Mouse (Mus musculus) MEL (cell line): ENCODE measurements around the gene Cdh13. TPM values are rescaled to one million over a fixed set of nuclear protein-coding genes. Genes with fewer than 3 reads are reported as not detected.
A peak's percentile ranks its signal among the peaks of the same experiment; 100 is the strongest.

Source experiments
- DNase-seq: peaks from one replicate; pipeline ENCODE4 v3.0.0; 2011; ENCODE audit warnings: low read depth, low spot score
- H3K27ac ChIP-seq: 2 replicates; pipeline ENCODE4 v1.5.1; 2012; ENCODE audit warnings: low read depth, mild to moderate bottlenecking, control low read depth, low read length, moderate library complexity; ENCODE audit not compliant: control insufficient read depth
- H3K27me3 ChIP-seq, 2 experiments: fragments of 150-350 bp in 1 of 2; sonication (generic) in 1 of 2; 2 replicates each; pipeline ENCODE4 v1.6.1; 2012; ENCODE audit warnings: low read length in 2 of 2, mild to moderate bottlenecking in 2 of 2, improper control_type of control experiment in 1 of 2, moderate library complexity in 1 of 2; ENCODE audit not compliant: insufficient read depth in 2 of 2, control insufficient read depth in 1 of 2
- H3K36me3 ChIP-seq, 2 experiments: 2 replicates each; pipeline ENCODE4 v1.6.1; 2012 to 2014; ENCODE audit warnings: low read length in 2 of 2, improper control_type of control experiment in 1 of 2, inconsistent platforms in 1 of 2, mild to moderate bottlenecking in 1 of 2; ENCODE audit not compliant: insufficient read depth in 2 of 2, control insufficient read depth in 1 of 2
- H3K4me1 ChIP-seq, 2 experiments: fragments of 150-350 bp in 1 of 2; sonication (generic) in 1 of 2; 2 replicates each; pipeline ENCODE4 v1.6.1; 2012; ENCODE audit warnings: low read length in 2 of 2, improper control_type of control experiment in 1 of 2, mild to moderate bottlenecking in 1 of 2; ENCODE audit not compliant: insufficient read depth in 2 of 2, control insufficient read depth in 1 of 2
- H3K4me3 ChIP-seq, 2 experiments: fragments of 150-350 bp in 1 of 2; sonication (generic) in 1 of 2; 2 replicates each; pipeline ENCODE4 v1.5.1; 2012; ENCODE audit warnings: low read depth in 2 of 2, low read length in 2 of 2, mild to moderate bottlenecking in 2 of 2, moderate library complexity in 2 of 2, control low read depth in 1 of 2, improper control_type of control experiment in 1 of 2; ENCODE audit not compliant: control insufficient read depth in 1 of 2, insufficient read depth in 1 of 2
- H3K79me2 ChIP-seq: 2 replicates; pipeline ENCODE4 v1.6.1; 2012; ENCODE audit warnings: mild to moderate bottlenecking, low read length, moderate library complexity; ENCODE audit not compliant: control insufficient read depth, poor library complexity, insufficient read depth
- H3K9ac ChIP-seq: 2 replicates; pipeline ENCODE4 v1.6.1; 2012; ENCODE audit warnings: low read depth, mild to moderate bottlenecking, control low read depth, low read length, moderate library complexity; ENCODE audit not compliant: control insufficient read depth, poor library complexity, severe bottlenecking
- H3K9me3 ChIP-seq: fragments of 150-350 bp; sonication (generic); replicated peaks from 2 replicates; pipeline ENCODE4 v1.6.1; 2012; ENCODE audit warnings: mild to moderate bottlenecking, low read length, improper control_type of control experiment, moderate library complexity; ENCODE audit not compliant: insufficient read depth
- CHD1 ChIP-seq: IDR thresholded peaks from 2 replicates; pipeline ENCODE4 v1.6.1; 2012; ENCODE audit warnings: low read depth, mild to moderate bottlenecking, inconsistent platforms, low read length, improper control_type of control experiment
- CHD2 ChIP-seq: IDR thresholded peaks from 2 replicates; pipeline ENCODE4 v1.6.1; 2011; ENCODE audit warnings: low read length, improper control_type of control experiment
- CTCF ChIP-seq, 3 experiments: IDR thresholded peaks in 2 of 3; conservative IDR thresholded peaks in 1 of 3; 2 replicates each; pipeline ENCODE4 v1.5.1; 2011 to 2012; ENCODE audit warnings: low read length in 3 of 3, low read depth in 2 of 3, mild to moderate bottlenecking in 2 of 3, improper control_type of control experiment in 1 of 3, inconsistent platforms in 1 of 3, mixed read lengths in 1 of 3, moderate library complexity in 1 of 3; ENCODE audit not compliant: control insufficient read depth in 1 of 3, insufficient read depth in 1 of 3, poor library complexity in 1 of 3, severe bottlenecking in 1 of 3
- ELF1 ChIP-seq: IDR thresholded peaks from 2 replicates; pipeline ENCODE4 v1.6.1; 2014; ENCODE audit warnings: low read depth, mild to moderate bottlenecking, inconsistent platforms, low read length, improper control_type of control experiment, moderate library complexity
- HCFC1 ChIP-seq: IDR thresholded peaks from 2 replicates; pipeline ENCODE4 v1.6.1; 2012; ENCODE audit warnings: low read depth, mild to moderate bottlenecking, inconsistent platforms, low read length, improper control_type of control experiment, moderate library complexity
- MYB ChIP-seq: IDR thresholded peaks from 2 replicates; pipeline ENCODE4 v1.6.1; 2011; ENCODE audit warnings: mild to moderate bottlenecking, low read depth, low read length, improper control_type of control experiment
- MYC ChIP-seq: IDR thresholded peaks from 2 replicates; pipeline ENCODE4 v1.6.1; 2011; ENCODE audit warnings: low read depth, mild to moderate bottlenecking, low read length, improper control_type of control experiment, moderate library complexity
- NELFE ChIP-seq: IDR thresholded peaks from 2 replicates; pipeline ENCODE4 v1.6.1; 2011; ENCODE audit warnings: low read depth, low read length, improper control_type of control experiment
- POLR2A ChIP-seq, 2 experiments: IDR thresholded peaks; 2 replicates each; pipeline ENCODE4 v1.6.1; 2011 to 2012; ENCODE audit warnings: low read length in 2 of 2, mild to moderate bottlenecking in 2 of 2, control low read depth in 1 of 2, improper control_type of control experiment in 1 of 2, low read depth in 1 of 2, moderate library complexity in 1 of 2; ENCODE audit not compliant: control insufficient read depth in 1 of 2, insufficient read depth in 1 of 2, poor library complexity in 1 of 2
- POLR2AphosphoS5 ChIP-seq: IDR thresholded peaks from 2 replicates; pipeline ENCODE4 v1.6.1; 2012; ENCODE audit warnings: low read depth, borderline replicate concordance, mild to moderate bottlenecking, inconsistent platforms, low read length, moderate library complexity, mixed read lengths
- RAD21 ChIP-seq: IDR thresholded peaks from 2 replicates; pipeline ENCODE4 v1.6.1; 2011; ENCODE audit warnings: mild to moderate bottlenecking, low read depth, low read length, improper control_type of control experiment
- RCOR1 ChIP-seq: IDR thresholded peaks from 2 replicates; pipeline ENCODE4 v1.6.1; 2012; ENCODE audit warnings: low read depth, mild to moderate bottlenecking, inconsistent platforms, low read length, improper control_type of control experiment
- SIN3A ChIP-seq: IDR thresholded peaks from 2 replicates; pipeline ENCODE4 v1.6.1; 2012; ENCODE audit warnings: low read length, improper control_type of control experiment, inconsistent platforms
- SMC3 ChIP-seq: IDR thresholded peaks from 2 replicates; pipeline ENCODE4 v1.6.1; 2011; ENCODE audit warnings: low read depth, low read length, improper control_type of control experiment
- TBP ChIP-seq: IDR thresholded peaks from 2 replicates; pipeline ENCODE4 v1.8.0; 2011; ENCODE audit warnings: low read depth, low read length, improper control_type of control experiment
- TCF12 ChIP-seq: IDR thresholded peaks from 2 replicates; pipeline ENCODE4 v1.6.1; 2014; ENCODE audit warnings: low read depth, mild to moderate bottlenecking, inconsistent platforms, low read length, improper control_type of control experiment, moderate library complexity
- UBTF ChIP-seq: IDR thresholded peaks from 2 replicates; pipeline ENCODE4 v1.6.1; 2012; ENCODE audit warnings: low read depth, mild to moderate bottlenecking, inconsistent platforms, low read length, improper control_type of control experiment, moderate library complexity, borderline replicate concordance; ENCODE audit not compliant: insufficient read depth
- ZNF384 ChIP-seq: IDR thresholded peaks from 2 replicates; pipeline ENCODE4 v1.6.1; 2012; ENCODE audit warnings: low read depth, mild to moderate bottlenecking, inconsistent platforms, low read length, improper control_type of control experiment
- polyA plus RNA-seq, 2 experiments: library from polyadenylated mRNA; stranded (reverse) in 1 of 2; unstranded in 1 of 2; fragments of >175 nt in 1 of 2; fragments of >200 nt in 1 of 2; gene quantifications; 2 replicates each; pipeline versions ENCODE4 v1.2.1 to v1.2.4; 2012; ENCODE audit warnings: low replicate concordance in 2 of 2, low read depth in 1 of 2; ENCODE audit not compliant: insufficient read length in 2 of 2, insufficient read depth in 1 of 2, missing spikeins in 1 of 2
- total RNA-seq: library from RNA; depleted of rRNA; stranded (reverse); fragments of 300-350 nt; gene quantifications from 2 replicates; pipeline ENCODE4 v1.2.3, GENCODE M21; 2012

Gene Cdh13
- total and polyA plus RNA-seq, 3 experiments, result not detected

GRCm38 (mm10) chr8:119064523-119064922 is 781.0 kb downstream of the Cdh13 start:
- Histone ChIP-seq H3K27ac (no peak overlapping the region), H3K9ac (no peak overlapping the region), H3K36me3 (no peaks in the 10 kb centered on the region), H3K27me3 (no peaks in the 10 kb centered on the region), H3K9me3 (no peaks in the 10 kb centered on the region)
- no peak for TF ChIP-seq TCF12
- peak; percentile 43 for TF ChIP-seq RAD21
- peak; percentile 46 to 62 (median 55) for TF ChIP-seq CTCF (IDR thresholded peaks at IDR 0.05 in 2 of 3, conservative IDR thresholded peaks at IDR 0.05 in 1 of 3; ENCODE audit: control insufficient read depth in 1 of 3, insufficient read depth in 1 of 3, low read depth in 2 of 3, low read length in 3 of 3, poor library complexity in 1 of 3, severe bottlenecking in 1 of 3)
- no peak for TF ChIP-seq POLR2AphosphoS5
- no peak for TF ChIP-seq MYB
- peak; percentile 33; the same call in 1 of the 2 replicates for TF ChIP-seq SMC3
- no peak for TF ChIP-seq POLR2A (IDR thresholded peaks at IDR 0.05; ENCODE audit: control insufficient read depth in 1 of 2, insufficient read depth in 1 of 2, low read depth in 1 of 2, low read length in 2 of 2, poor library complexity in 1 of 2)
- TF ChIP-seq, all 39 proteins: peak for 3
- Histone ChIP-seq H3K79me2 (no peaks in the 10 kb centered on the region), H3K4me1 (no peaks in the 10 kb centered on the region), H3K4me3 (no peak overlapping the region)
- peak; percentile 17 for DNase-seq

DNA sequence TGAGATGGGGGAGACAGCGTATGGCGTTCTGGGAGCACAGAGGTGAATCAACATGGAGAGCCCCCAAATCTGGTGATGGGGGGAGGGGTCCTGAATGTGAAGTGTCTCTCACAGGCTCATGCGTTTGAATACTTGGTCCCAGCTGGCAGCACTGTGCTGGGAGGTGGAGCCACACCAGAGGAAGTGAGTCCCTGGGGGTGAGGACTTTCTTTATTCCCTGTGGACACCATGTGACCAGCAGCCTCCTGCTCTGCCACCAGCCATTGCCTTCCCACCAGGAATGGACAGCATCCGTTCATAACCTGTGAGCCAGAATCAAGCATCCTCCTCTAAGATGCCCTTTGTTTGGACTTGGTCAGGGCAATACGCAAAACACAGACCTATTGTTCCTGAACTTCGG is 788.8 kb downstream of the Cdh13 start:
- Histone ChIP-seq H3K36me3 (no peaks in the 10 kb centered on the region), H3K4me3 (no peak overlapping the region), H3K9me3 (no peaks in the 10 kb centered on the region), H3K9ac (no peak overlapping the region), H3K27ac (no peak overlapping the region), H3K27me3 (no peaks in the 10 kb centered on the region), H3K4me1 (no peaks in the 10 kb centered on the region), H3K79me2 (no peaks in the 10 kb centered on the region)
- DNase-seq, result no peak
- TF ChIP-seq ZNF384 (no peak), CHD1 (no peak), ELF1 (no peak), NELFE (no peak), RCOR1 (no peak), MYC (no peak), SIN3A (no peak), RAD21 (no peak), UBTF (no peak), HCFC1 (no peak), TBP (no peak), CHD2 (no peak)
- TF ChIP-seq, all 39 proteins: peak for 0
